Mouse (Mus musculus) CH12.LX (cell line): ENCODE data around the gene Etl4. TPM values are rescaled to one million over a fixed set of nuclear protein-coding genes. Genes with fewer than 3 reads are reported as not detected.

Experiments
- DNase-seq: peaks from one replicate; pipeline ENCODE4 v3.0.0-alpha.2; 2013; ENCODE audit errors: extremely low read depth
- H3K27ac ChIP-seq: 2 replicates; pipeline ENCODE4 v1.5.1; 2012; ENCODE audit warnings: low read depth, mild to moderate bottlenecking, control low read depth, moderate library complexity; ENCODE audit not compliant: insufficient read depth
- H3K27me3 ChIP-seq: replicated peaks from 2 replicates; pipeline ENCODE3; 2012; ENCODE audit warnings: inconsistent platforms
- H3K36me3 ChIP-seq, 2 experiments: replicated peaks in 1 of 2; 2 replicates each; pipeline versions ENCODE3 to v1.6.1; 2012; ENCODE audit warnings: inconsistent platforms in 1 of 2, low read length in 1 of 2, mild to moderate bottlenecking in 1 of 2, mixed read lengths in 1 of 2, moderate library complexity in 1 of 2; ENCODE audit not compliant: control insufficient read depth in 1 of 2, insufficient read depth in 1 of 2
- H3K4me1 ChIP-seq, 2 experiments: 2 replicates each; pipeline ENCODE4 v1.6.1; 2012; ENCODE audit warnings: inconsistent platforms in 1 of 2, moderate library complexity in 1 of 2; ENCODE audit not compliant: insufficient read depth in 2 of 2, control insufficient read depth in 1 of 2
- H3K4me2 ChIP-seq: 2 replicates; pipeline ENCODE4 v1.6.1; 2012; ENCODE audit warnings: low read depth, mild to moderate bottlenecking, control low read depth; ENCODE audit not compliant: poor library complexity, insufficient read depth, severe bottlenecking
- H3K4me3 ChIP-seq, 3 experiments: fragments of 150-350 bp in 1 of 3; sonication (generic) in 1 of 3; replicated peaks in 1 of 3; 2 replicates each; pipeline versions ENCODE3 to v1.5.1; 2011 to 2012; ENCODE audit warnings: low read depth in 2 of 3, low read length in 2 of 3, mild to moderate bottlenecking in 2 of 3, moderate library complexity in 2 of 3, control low read depth in 1 of 3, improper control_type of control experiment in 1 of 3, inconsistent platforms in 1 of 3, mixed read lengths in 1 of 3; ENCODE audit not compliant: poor library complexity in 1 of 3
- H3K79me2 ChIP-seq: replicated peaks from 2 replicates; pipeline ENCODE4 v1.6.1; 2012; ENCODE audit warnings: mild to moderate bottlenecking, moderate library complexity; ENCODE audit not compliant: control insufficient read depth, poor library complexity, insufficient read depth, severe bottlenecking; ENCODE audit errors: extremely low read depth
- H3K9ac ChIP-seq: 2 replicates; pipeline ENCODE4 v1.6.1; 2012; ENCODE audit warnings: low read depth, mild to moderate bottlenecking, control low read depth, moderate library complexity; ENCODE audit not compliant: insufficient read depth
- H3K9me3 ChIP-seq: replicated peaks from 2 replicates; pipeline ENCODE3; 2012; ENCODE audit warnings: low read length, inconsistent platforms, mixed read lengths
- BHLHE40 ChIP-seq: IDR thresholded peaks from 2 replicates; pipeline ENCODE4 v1.6.1; 2011; ENCODE audit warnings: mild to moderate bottlenecking, low read depth, low read length, improper control_type of control experiment
- CHD1 ChIP-seq: IDR thresholded peaks from 2 replicates; pipeline ENCODE4 v1.6.1; 2012; ENCODE audit warnings: low read depth, low read length, improper control_type of control experiment, inconsistent platforms
- CHD2 ChIP-seq: IDR thresholded peaks from 2 replicates; pipeline ENCODE4 v1.6.1; 2011; ENCODE audit warnings: low read length, improper control_type of control experiment
- CTCF ChIP-seq, 2 experiments: IDR thresholded peaks in 1 of 2; conservative IDR thresholded peaks in 1 of 2; 2 replicates each; pipeline ENCODE4 v1.5.1; 2011 to 2012; ENCODE audit warnings: low read depth in 2 of 2, low read length in 2 of 2, improper control_type of control experiment in 1 of 2, inconsistent platforms in 1 of 2, mild to moderate bottlenecking in 1 of 2, moderate library complexity in 1 of 2
- E2F4 ChIP-seq: IDR thresholded peaks from 2 replicates; pipeline ENCODE4 v1.6.1; 2011; ENCODE audit warnings: low read depth, low read length, improper control_type of control experiment; ENCODE audit not compliant: insufficient replicate concordance
- ELF1 ChIP-seq: IDR thresholded peaks from 2 replicates; pipeline ENCODE4 v1.6.1; 2014; ENCODE audit warnings: low read depth, mild to moderate bottlenecking, inconsistent platforms, low read length, improper control_type of control experiment
- ETS1 ChIP-seq: conservative IDR thresholded peaks from 2 replicates; pipeline ENCODE4 v1.6.1; 2012; ENCODE audit warnings: low read depth, mild to moderate bottlenecking, inconsistent platforms, low read length, improper control_type of control experiment, moderate library complexity
- GABPA ChIP-seq: IDR thresholded peaks from 2 replicates; pipeline ENCODE4 v1.6.1; 2012; ENCODE audit warnings: low read depth, low read length, improper control_type of control experiment, inconsistent platforms; ENCODE audit not compliant: insufficient replicate concordance
- HCFC1 ChIP-seq: IDR thresholded peaks from 2 replicates; pipeline ENCODE4 v1.6.1; 2012; ENCODE audit warnings: low read depth, mild to moderate bottlenecking, inconsistent platforms, low read length, improper control_type of control experiment
- IRF4 ChIP-seq: IDR thresholded peaks from 2 replicates; pipeline ENCODE4 v1.6.1; 2014; ENCODE audit warnings: low read depth, mild to moderate bottlenecking, inconsistent platforms, low read length, improper control_type of control experiment
- JUN ChIP-seq: IDR thresholded peaks from 2 replicates; pipeline ENCODE4 v1.6.1; 2011; ENCODE audit warnings: low read depth, mild to moderate bottlenecking, low read length, improper control_type of control experiment, moderate library complexity; ENCODE audit not compliant: insufficient read depth
- KAT2A ChIP-seq: IDR thresholded peaks from 2 replicates; pipeline ENCODE4 v1.6.1; 2012; ENCODE audit warnings: low read length, improper control_type of control experiment, inconsistent platforms; ENCODE audit not compliant: insufficient replicate concordance
- MAX ChIP-seq: IDR thresholded peaks from 2 replicates; pipeline ENCODE4 v1.6.1; 2011; ENCODE audit warnings: low read length, improper control_type of control experiment
- MAZ ChIP-seq: IDR thresholded peaks from 2 replicates; pipeline ENCODE4 v1.6.1; 2012; ENCODE audit warnings: low read depth, mild to moderate bottlenecking, inconsistent platforms, low read length, improper control_type of control experiment, moderate library complexity
- MEF2A ChIP-seq: IDR thresholded peaks from 2 replicates; pipeline ENCODE4 v1.6.1; 2014; ENCODE audit warnings: low read depth, mild to moderate bottlenecking, inconsistent platforms, low read length, improper control_type of control experiment, borderline replicate concordance
- MXI1 ChIP-seq: IDR thresholded peaks from 2 replicates; pipeline ENCODE4 v1.6.1; 2011; ENCODE audit warnings: mild to moderate bottlenecking, low read depth, low read length, improper control_type of control experiment
- MYC ChIP-seq: IDR thresholded peaks from 2 replicates; pipeline ENCODE4 v1.6.1; 2011; ENCODE audit warnings: low read depth, mild to moderate bottlenecking, improper control_type of control experiment, low read length
- NELFE ChIP-seq: IDR thresholded peaks from 2 replicates; pipeline ENCODE4 v1.6.1; 2011; ENCODE audit warnings: low read depth, low read length, improper control_type of control experiment
- NRF1 ChIP-seq: IDR thresholded peaks from 2 replicates; pipeline ENCODE4 v1.6.1; 2014; ENCODE audit warnings: low read depth, mild to moderate bottlenecking, inconsistent platforms, low read length, improper control_type of control experiment, moderate library complexity
- PAX5 ChIP-seq: IDR thresholded peaks from 2 replicates; pipeline ENCODE4 v1.6.1; 2012; ENCODE audit warnings: low read length, inconsistent platforms, mixed read lengths
- POLR2A ChIP-seq: IDR thresholded peaks from 2 replicates; pipeline ENCODE4 v1.6.1; 2011; ENCODE audit warnings: low read depth, mild to moderate bottlenecking, improper control_type of control experiment, low read length
- POLR2AphosphoS2 ChIP-seq: IDR thresholded peaks from 2 replicates; pipeline ENCODE4 v1.6.1; 2011; ENCODE audit warnings: low read depth, low read length, improper control_type of control experiment
- RAD21 ChIP-seq: IDR thresholded peaks from 2 replicates; pipeline ENCODE4 v1.6.1; 2011; ENCODE audit warnings: low read depth, mild to moderate bottlenecking, low read length, improper control_type of control experiment, moderate library complexity
- RCOR1 ChIP-seq: conservative IDR thresholded peaks from 2 replicates; pipeline ENCODE4 v1.6.1; 2012; ENCODE audit warnings: low read depth, mild to moderate bottlenecking, inconsistent platforms, low read length, improper control_type of control experiment
- SMC3 ChIP-seq: IDR thresholded peaks from 2 replicates; pipeline ENCODE4 v1.6.1; 2011; ENCODE audit warnings: low read depth, low read length, improper control_type of control experiment
- TBP ChIP-seq: conservative IDR thresholded peaks from 2 replicates; pipeline ENCODE4 v1.6.1; 2011; ENCODE audit warnings: low read depth, low read length, improper control_type of control experiment
- TCF12 ChIP-seq: IDR thresholded peaks from 2 replicates; pipeline ENCODE4 v1.6.1; 2014; ENCODE audit warnings: low read depth, mild to moderate bottlenecking, inconsistent platforms, low read length, improper control_type of control experiment
- ZC3H11A ChIP-seq: IDR thresholded peaks from 2 replicates; pipeline ENCODE4 v1.6.1; 2012; ENCODE audit warnings: low read depth, mild to moderate bottlenecking, inconsistent platforms, low read length, improper control_type of control experiment
- ZMIZ1 ChIP-seq: IDR thresholded peaks from 2 replicates; pipeline ENCODE4 v1.6.1; 2012; ENCODE audit warnings: low read depth, mild to moderate bottlenecking, inconsistent platforms, low read length, improper control_type of control experiment
- ZNF384 ChIP-seq: IDR thresholded peaks from 2 replicates; pipeline ENCODE4 v1.6.1; 2012; ENCODE audit warnings: low read depth, low read length, improper control_type of control experiment, inconsistent platforms
- dilution Hi-C: fragments of 300-500 bp; cut with MboI; formaldehyde crosslinking; loops from 2 replicates; pipeline ENCODE4 v1.14.3; 2020; ENCODE audit warnings: low sequenced_read_pairs; ENCODE audit not compliant: extremely low pct_unique_long_range_greater_than_20kb, extremely low pct_ligation_motif_present
- in situ Hi-C: fragments of 300-500 bp; cut with MboI; formaldehyde crosslinking; loops from 3 replicates; pipeline ENCODE4 v1.14.3; 2019; ENCODE audit warnings: low sequenced_read_pairs, low pct_ligation_motif_present, low pct_unique_long_range_greater_than_20kb, mixed read lengths
- polyA plus RNA-seq: library from polyadenylated mRNA; unstranded; fragments of >175 nt; gene quantifications from 2 replicates; pipeline ENCODE4 v1.2.1, GENCODE M21; 2012; ENCODE audit warnings: low read depth; ENCODE audit not compliant: insufficient read length
- total RNA-seq, 2 experiments: library from RNA; depleted of rRNA; stranded (reverse); fragments of 300-350 nt in 1 of 2; fragments of >200 nt in 1 of 2; gene quantifications; 2 replicates each; pipeline ENCODE4 v1.2.3; 2012 to 2014

Gene Etl4
- total and polyA plus RNA-seq, 3 experiments: 7.2 to 18.6 (median 11.7) TPM

DNA sequence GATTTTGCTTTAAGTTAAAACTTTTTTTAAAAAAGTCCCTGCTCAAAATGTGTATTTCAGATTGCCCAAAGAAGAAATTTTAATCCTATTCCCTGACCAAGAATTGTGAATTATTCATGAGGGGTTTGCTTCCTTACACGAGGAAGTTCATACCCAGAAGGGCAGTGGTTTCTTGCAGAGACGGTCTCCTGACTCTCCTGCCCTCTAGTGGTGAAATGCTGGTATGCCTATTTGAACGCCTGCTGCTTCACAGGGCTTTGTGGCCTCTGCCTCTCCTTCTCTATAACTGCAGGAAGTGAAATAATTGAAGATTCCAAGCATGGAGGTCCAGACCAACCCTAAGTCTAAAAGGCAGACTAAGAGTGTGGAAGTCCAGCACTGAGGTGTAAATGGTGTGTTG, 585.1 kb downstream of the Etl4 start:
- H3K36me3 ChIP-seq: no peaks in the 10 kb centered on the region
- no peak overlapping the region for H3K27ac ChIP-seq
- H3K4me1 ChIP-seq: peaks cover 0 to 3% of the 10 kb centered on the region in 2 experiments; a peak in 1 of 4 replicates
- H3K4me2 ChIP-seq: no peak overlapping the region
- H3K9me3 ChIP-seq: peaks cover 4% of the 10 kb centered on the region
- no peaks in the 10 kb centered on the region for H3K79me2 ChIP-seq
- in situ Hi-C loops: loop anchor here (25.0 kb wide), 1 partner anchor 207 kb away; no protein-coding TSS in a partner anchor
- TF ChIP-seq CHD1 (no peak), E2F4 (0 out of 2 replicates have a peak, but pooled peaks have one; percentile 23), RCOR1 (no peak), NRF1 (no peak), ZNF384 (peak; percentile 33; the same call in 1 of the 2 replicates), IRF4 (no peak), MYC (peak; percentile 70), POLR2A (no peak), MAZ (no peak), GABPA (no peak), MAX (peak; percentile 52), JUN (no peak), CHD2 (no peak), ETS1 (no peak), CTCF (conservative IDR thresholded peaks at IDR 0.05 in 1 of 2, IDR thresholded peaks at IDR 0.05 in 1 of 2; ENCODE audit: low read depth in 2 of 2, low read length in 2 of 2) (peak; percentile 83 to 85), BHLHE40 (0 out of 2 replicates have a peak, but pooled peaks have one; percentile 16), RAD21 (peak; percentile 74), ZC3H11A (peak; percentile 43; the same call in 1 of the 2 replicates), MEF2A (0 out of 2 replicates have a peak, but pooled peaks have one; percentile 29), HCFC1 (no peak), MXI1 (no peak), PAX5 (no peak), NELFE (peak; percentile 40; the same call in 1 of the 2 replicates), POLR2AphosphoS2 (no peak), ZMIZ1 (no peak), TBP (no peak), TCF12 (no peak), SMC3 (peak; percentile 87), ELF1 (no peak), KAT2A (0 out of 2 replicates have a peak, but pooled peaks have one; percentile 43)
- no peaks in the 10 kb centered on the region for H3K27me3 ChIP-seq
- H3K9ac ChIP-seq: no peak overlapping the region
- no peak overlapping the region for H3K4me3 ChIP-seq
- dilution Hi-C loops: no loop called here
- peak; percentile 82 for DNase-seq
